Mouse (Mus musculus) midbrain, embryonic 11.5 days (tissue): ENCODE measurements around the gene Kirrel. TPM values are rescaled to one million over a fixed set of nuclear protein-coding genes. Genes with fewer than 3 reads are reported as not detected.
A peak's percentile ranks its signal among the peaks of the same experiment; 100 is the strongest.

Experiments used
- ATAC-seq: fragments of 200-750 bp; cut with Nextera tagmentation; 2 replicates; pipeline ENCODE4 v1.8.0; 2017; ENCODE audit warnings: moderate TSS enrichment, moderate library complexity; ENCODE audit not compliant: low FRiP score
- DNase-seq: peaks from one replicate; pipeline ENCODE4 v3.0.0; 2015; ENCODE audit warnings: low spot score; ENCODE audit errors: missing footprints
- H3K27ac ChIP-seq: fragments of 300-500 bp; sonication (generic); 2 replicates; pipeline ENCODE4 v1.5.1; 2014; ENCODE audit warnings: low read depth, low read length
- H3K27me3 ChIP-seq: fragments of 300-500 bp; sonication (generic); 2 replicates; pipeline ENCODE4 v1.6.1; 2014; ENCODE audit warnings: mild to moderate bottlenecking, low read length, moderate library complexity, mixed read lengths; ENCODE audit not compliant: control insufficient read depth, insufficient read depth
- H3K36me3 ChIP-seq: fragments of 300-500 bp; sonication (generic); 2 replicates; pipeline ENCODE4 v1.6.1; 2014; ENCODE audit warnings: mild to moderate bottlenecking, low read length, moderate library complexity, mixed read lengths; ENCODE audit not compliant: control insufficient read depth, insufficient read depth
- H3K4me1 ChIP-seq: fragments of 300-500 bp; sonication (generic); 2 replicates; pipeline ENCODE4 v1.6.1; 2014; ENCODE audit warnings: low read length; ENCODE audit not compliant: control insufficient read depth, insufficient read depth
- H3K4me2 ChIP-seq: fragments of 300-500 bp; sonication (generic); 2 replicates; pipeline ENCODE4 v1.6.1; 2014; ENCODE audit warnings: mild to moderate bottlenecking, moderate library complexity
- H3K4me3 ChIP-seq: fragments of 300-500 bp; sonication (generic); 2 replicates; pipeline ENCODE4 v1.5.1; 2014; ENCODE audit warnings: low read depth, low read length
- H3K9ac ChIP-seq: fragments of 300-500 bp; sonication (generic); 2 replicates; pipeline ENCODE4 v1.6.1; 2014; ENCODE audit warnings: low read length
- H3K9me3 ChIP-seq: fragments of 300-500 bp; sonication (generic); 2 replicates; pipeline ENCODE4 v1.6.1; 2016; ENCODE audit warnings: low read length; ENCODE audit not compliant: control insufficient read depth
- WGBS: fragments of 180-500 bp; shearing (Covaris S2); extraction: QIAGEN DNeasy Blood & Tissue Kit; methylation state at CpG from one replicate; pipeline ENCODE4 v1.1.7; 2014; 5-methylcytosine and 5-hydroxymethylcytosine counted together
- polyA plus RNA-seq: library from polyadenylated mRNA; unstranded; fragments of >200 nt; fragmentation: Nextera tagmentation; extraction: Ambion mirVana; gene quantifications from 2 replicates; pipeline ENCODE4 v1.2.1, GENCODE M21; 2014

Gene Kirrel
- polyA plus RNA-seq, 1 experiment from 2014 or later = 7.4 TPM

DNA sequence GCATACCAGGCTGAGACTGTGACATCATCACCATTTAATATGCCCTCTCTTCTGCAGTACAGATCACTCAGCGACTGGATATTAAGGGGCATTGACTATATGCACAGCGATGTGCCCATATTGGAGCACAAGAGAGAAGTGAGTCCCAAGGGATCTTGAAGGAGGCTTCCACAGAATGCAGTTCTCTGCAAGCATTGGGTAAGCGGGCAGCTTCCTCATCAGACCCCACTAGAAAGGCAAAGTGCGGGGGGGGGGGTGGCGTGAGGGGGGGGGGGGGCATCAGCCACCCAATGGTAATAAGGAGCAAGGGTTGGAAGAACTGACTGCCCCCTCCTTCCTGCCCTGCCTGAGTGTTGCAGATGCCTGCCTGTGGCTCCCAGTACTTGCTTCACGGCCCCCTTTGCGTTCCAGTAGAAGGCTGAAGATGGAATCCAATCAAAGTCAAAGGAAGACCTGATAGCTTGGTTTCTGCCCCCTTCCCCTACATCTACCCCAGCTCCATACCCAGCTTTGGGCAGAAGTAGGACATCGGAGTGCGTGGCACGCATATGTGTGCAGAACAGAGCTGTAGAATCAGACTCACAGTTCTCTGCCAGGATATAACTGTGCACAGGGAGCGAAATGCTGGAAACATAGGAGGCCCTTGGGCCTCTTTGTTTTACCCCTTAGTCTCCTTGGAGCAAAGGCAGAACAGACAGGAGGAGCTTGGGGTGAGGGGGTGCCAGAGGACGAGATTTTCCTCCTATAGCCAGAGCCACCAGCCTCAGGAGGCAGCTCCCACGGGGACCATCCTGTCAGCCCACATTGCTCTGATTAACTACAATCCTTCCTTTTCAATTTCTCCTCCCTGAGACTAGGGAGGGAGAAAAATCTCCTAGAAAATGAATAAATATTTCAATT lies 3.1 kb downstream of the Kirrel start:
- Histone ChIP-seq H3K4me1 (peaks cover 29% of the 10 kb centered on the region), H3K27me3 (no peaks in the 10 kb centered on the region), H3K4me3 (peak overlapping the region; percentile 68), H3K36me3 (no peaks in the 10 kb centered on the region), H3K9ac (peak overlapping the region; percentile 89; the same call in 1 of the 2 replicates), H3K27ac (no peak overlapping the region), H3K9me3 (no peaks in the 10 kb centered on the region), H3K4me2 (peak overlapping the region; percentile 83)
- 42% methylated on average over 13 of the region's 13 CpGs for WGBS
- ATAC-seq = no peak
- DNase-seq = peak; percentile 86

- WGBS = 51% methylated on average over 5 of the region's 5 CpGs
- peak; percentile 68 for DNase-seq
Measured at GRCm38 (mm10) chr3:87169402-87170015, 5.0 kb downstream of the Kirrel start.

DNA sequence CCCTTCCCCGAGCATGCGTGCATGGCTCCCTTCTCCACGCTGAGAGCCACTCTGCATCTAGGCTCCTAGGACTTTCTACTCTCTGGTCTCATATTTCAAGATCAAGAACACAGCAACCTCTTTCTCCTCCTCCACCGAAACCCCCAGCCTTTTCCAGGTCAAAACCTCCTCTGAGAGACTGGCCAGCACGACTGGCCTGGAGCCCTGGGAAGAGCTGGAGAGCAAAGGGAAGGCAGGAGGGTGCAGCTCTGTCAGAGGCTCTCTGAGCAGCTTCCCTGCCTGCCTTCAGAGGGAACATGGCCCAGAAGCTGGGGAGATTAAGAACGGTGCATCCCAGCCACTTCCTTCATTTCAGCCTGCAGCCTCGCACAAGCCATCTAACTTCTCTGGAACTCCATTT lies 5.8 kb downstream of the Kirrel start:
- Histone ChIP-seq H3K27ac (no peak overlapping the region), H3K27me3 (no peaks in the 10 kb centered on the region), H3K9me3 (no peaks in the 10 kb centered on the region), H3K4me1 (peaks cover 35% of the 10 kb centered on the region), H3K36me3 (no peaks in the 10 kb centered on the region), H3K9ac (no peak overlapping the region), H3K4me2 (no peak overlapping the region), H3K4me3 (no peak overlapping the region)
- peak; percentile 74 for DNase-seq
- no peak for ATAC-seq
- 67% methylated on average over 7 of the region's 7 CpGs for WGBS

More at GRCm38 (mm10) chr3:87169402-87170015, 5.0 kb downstream of the Kirrel start:
- H3K4me2 ChIP-seq = no peak overlapping the region
- no peaks in the 10 kb centered on the region for H3K27me3 ChIP-seq
- no peak overlapping the region for H3K4me3 ChIP-seq
- ATAC-seq = no peak
- H3K4me1 ChIP-seq = peaks cover 35% of the 10 kb centered on the region
- H3K9me3 ChIP-seq = no peaks in the 10 kb centered on the region
- no peak overlapping the region for H3K9ac ChIP-seq
- no peak overlapping the region for H3K27ac ChIP-seq
- no peaks in the 10 kb centered on the region for H3K36me3 ChIP-seq

GRCm38 (mm10) chr3:87167621-87168020 lies 6.9 kb downstream of the Kirrel start:
- H3K27me3 ChIP-seq = no peaks in the 10 kb centered on the region
- H3K9me3 ChIP-seq = no peaks in the 10 kb centered on the region
- H3K4me2 ChIP-seq = no peak overlapping the region
- H3K9ac ChIP-seq = no peak overlapping the region
- H3K36me3 ChIP-seq = no peaks in the 10 kb centered on the region
- H3K4me3 ChIP-seq = no peak overlapping the region
- WGBS = 87% methylated on average over 6 of the region's 6 CpGs
- DNase-seq = peak; percentile 56
- peaks cover 29% of the 10 kb centered on the region for H3K4me1 ChIP-seq
- no peak overlapping the region for H3K27ac ChIP-seq
- ATAC-seq = no peak

DNA sequence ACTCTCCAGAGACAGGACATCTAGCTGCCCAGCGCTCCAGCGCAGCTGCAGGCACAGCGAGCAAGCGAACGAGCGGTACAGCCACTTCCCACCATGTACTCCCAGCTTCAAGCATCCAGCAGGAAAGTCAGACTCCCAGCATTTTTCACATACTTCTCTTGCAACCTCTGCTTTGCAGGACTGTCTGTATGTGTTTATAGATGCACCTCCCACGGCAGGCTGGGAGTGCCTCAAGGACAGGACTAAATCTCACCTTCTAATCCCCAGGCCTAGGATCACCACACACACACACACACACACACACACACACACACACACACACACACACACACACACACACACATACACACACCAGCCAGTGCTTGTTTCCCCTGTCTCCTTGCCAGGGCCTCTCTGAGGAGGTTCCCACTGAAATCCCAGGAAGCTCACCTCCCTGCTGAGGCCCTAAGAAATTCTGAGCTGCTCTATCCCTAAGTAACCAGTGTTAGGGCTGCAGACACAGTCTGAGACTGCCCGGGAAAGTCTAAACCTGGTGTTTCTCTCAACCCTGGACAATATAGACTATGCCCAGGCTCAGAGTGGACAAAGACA lies 9.2 kb downstream of the Kirrel start:
- H3K27me3 ChIP-seq = no peaks in the 10 kb centered on the region
- H3K36me3 ChIP-seq = no peaks in the 10 kb centered on the region
- H3K4me2 ChIP-seq = no peak overlapping the region
- peak overlapping the region; percentile 30; the same call in 1 of the 2 replicates for H3K9ac ChIP-seq
- H3K27ac ChIP-seq = no peak overlapping the region
- no peak for ATAC-seq
- no peak overlapping the region for H3K4me3 ChIP-seq
- DNase-seq = no peak
- peaks cover 19% of the 10 kb centered on the region for H3K4me1 ChIP-seq
- H3K9me3 ChIP-seq = no peaks in the 10 kb centered on the region
- 35% methylated on average over 8 of the region's 8 CpGs for WGBS

- Histone ChIP-seq H3K36me3 (no peaks in the 10 kb centered on the region), H3K4me2 (no peak overlapping the region), H3K4me1 (peaks cover 17% of the 10 kb centered on the region), H3K4me3 (no peak overlapping the region), H3K9ac (no peak overlapping the region), H3K9me3 (no peaks in the 10 kb centered on the region), H3K27ac (no peak overlapping the region), H3K27me3 (no peaks in the 10 kb centered on the region)
- WGBS = 93% methylated on average over 6 of the region's 6 CpGs
- ATAC-seq = no peak
- no peak for DNase-seq
Measured at GRCm38 (mm10) chr3:87164099-87164815, 10.3 kb downstream of the Kirrel start.

GRCm38 (mm10) chr3:87163116-87163515 lies 11.4 kb downstream of the Kirrel start:
- DNase-seq (no peak), ATAC-seq (no peak)
- peaks cover 29% of the 10 kb centered on the region for H3K4me1 ChIP-seq
- no peaks in the 10 kb centered on the region for H3K9me3 ChIP-seq
- no peak overlapping the region for H3K4me2 ChIP-seq
- H3K36me3 ChIP-seq = no peaks in the 10 kb centered on the region
- WGBS = 62% methylated on average over 4 of the region's 4 CpGs
- H3K27ac ChIP-seq = no peak overlapping the region
- H3K9ac ChIP-seq = no peak overlapping the region
- no peaks in the 10 kb centered on the region for H3K27me3 ChIP-seq
- H3K4me3 ChIP-seq = no peak overlapping the region

DNA sequence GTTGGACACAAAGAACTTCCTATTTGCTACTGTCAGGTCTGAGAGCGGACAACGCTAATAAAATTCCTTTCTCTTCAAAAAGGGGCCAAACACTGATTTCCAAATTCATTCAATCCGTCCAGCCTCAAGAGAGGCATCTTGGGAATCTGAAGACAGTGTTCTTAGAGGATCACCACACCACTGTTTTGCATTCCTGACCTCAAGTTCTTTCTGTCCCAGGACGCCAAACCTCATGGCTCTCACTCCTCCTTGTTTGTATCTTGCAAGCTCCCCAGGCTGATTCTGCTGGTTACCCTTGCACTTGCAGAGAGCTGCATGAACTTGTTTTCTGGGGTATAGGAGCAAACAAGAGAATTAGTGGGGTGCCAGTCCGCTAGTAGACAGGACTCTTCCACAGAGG lies 12.2 kb downstream of the Kirrel start:
- Histone ChIP-seq H3K4me2 (no peak overlapping the region), H3K4me3 (no peak overlapping the region), H3K4me1 (peaks cover 36% of the 10 kb centered on the region), H3K9ac (no peak overlapping the region), H3K27ac (no peak overlapping the region), H3K27me3 (no peaks in the 10 kb centered on the region), H3K9me3 (no peaks in the 10 kb centered on the region), H3K36me3 (no peaks in the 10 kb centered on the region)
- WGBS = 74% methylated on average over 5 of the region's 5 CpGs
- DNase-seq (no peak), ATAC-seq (no peak)
